Mouse (Mus musculus) ES-Bruce4 (cell line): Measurements from ENCODE around the gene Chm. TPM values are rescaled to one million over a fixed set of nuclear protein-coding genes. Genes with fewer than 3 reads are reported as not detected.

Experiments used
- H3K27ac ChIP-seq: 2 replicates; pipeline ENCODE4 v1.5.1; 2012; ENCODE audit warnings: low read length, inconsistent platforms; ENCODE audit not compliant: insufficient read depth
- H3K27me3 ChIP-seq: 2 replicates; pipeline ENCODE4 v1.6.1; 2012; ENCODE audit warnings: mild to moderate bottlenecking, low read length, inconsistent platforms; ENCODE audit not compliant: control insufficient read depth, poor library complexity, insufficient read depth, severe bottlenecking
- H3K36me3 ChIP-seq: 2 replicates; pipeline ENCODE4 v1.6.1; 2012; ENCODE audit warnings: inconsistent platforms, mild to moderate bottlenecking, low read length, moderate library complexity; ENCODE audit not compliant: control insufficient read depth, poor library complexity, insufficient read depth, severe bottlenecking
- H3K4me1 ChIP-seq: one replicate; pipeline ENCODE4 v1.8.1; 2011; ENCODE audit warnings: low read length; ENCODE audit not compliant: control insufficient read depth, insufficient read depth
- H3K4me3 ChIP-seq: 2 replicates; pipeline ENCODE4 v1.5.1; 2011; ENCODE audit warnings: low read depth, mild to moderate bottlenecking, low read length
- H3K9ac ChIP-seq: 2 replicates; pipeline ENCODE4 v1.6.1; 2012; ENCODE audit warnings: low read depth, mild to moderate bottlenecking, inconsistent platforms; ENCODE audit not compliant: poor library complexity, severe bottlenecking
- H3K9me3 ChIP-seq: replicated peaks from 2 replicates; pipeline ENCODE4 v1.6.1; 2012; ENCODE audit warnings: mild to moderate bottlenecking, low read length, inconsistent platforms; ENCODE audit not compliant: control insufficient read depth, poor library complexity, insufficient read depth, severe bottlenecking
- CTCF ChIP-seq: IDR thresholded peaks from one replicate; pipeline ENCODE4 v1.8.1; 2011; ENCODE audit warnings: low read depth, low read length
- EP300 ChIP-seq: IDR thresholded peaks from 2 replicates; pipeline ENCODE4 v1.6.1; 2011; ENCODE audit warnings: low read depth, low read length; ENCODE audit not compliant: insufficient read depth
- POLR2A ChIP-seq: IDR thresholded peaks from one replicate; pipeline ENCODE4 v1.8.1; 2011; ENCODE audit warnings: low read length; ENCODE audit not compliant: insufficient read depth
- polyA plus RNA-seq: library from polyadenylated mRNA; stranded (reverse); fragments of >200 nt; gene quantifications from 2 replicates; pipeline ENCODE4 v1.2.4, GENCODE M21; 2011; ENCODE audit warnings: low read depth; ENCODE audit not compliant: missing spikeins, insufficient read depth, insufficient read length

Gene Chm
- polyA plus RNA-seq, 1 experiment, result 47.8 TPM

DNA sequence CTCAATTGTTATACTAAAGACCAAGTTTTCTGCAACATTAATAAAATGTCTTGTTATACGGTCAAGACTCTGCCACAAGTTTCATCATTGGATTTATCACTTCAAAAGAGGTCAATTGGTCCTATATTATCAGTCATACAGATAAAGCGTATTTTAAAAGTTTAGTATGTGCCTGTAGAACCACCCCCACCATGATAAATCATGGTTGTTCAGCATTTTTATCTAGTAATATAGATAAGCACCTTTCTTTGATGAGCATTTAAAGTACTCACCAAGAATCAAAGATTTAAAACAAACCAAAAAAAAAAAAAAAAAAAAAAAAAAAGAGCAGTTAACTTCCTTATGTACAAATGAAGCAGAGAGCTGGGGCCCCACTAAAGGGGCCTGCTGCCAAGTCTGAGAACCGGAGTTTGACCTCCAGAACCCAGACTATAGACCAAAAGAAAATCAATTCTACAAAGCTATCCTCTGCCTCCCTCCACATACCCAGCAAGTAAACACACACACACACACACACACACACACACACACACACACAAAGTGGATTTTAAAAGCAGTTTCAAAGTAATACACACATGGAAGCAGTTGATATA, 25.0 kb downstream of the Chm start:
- no peak for TF ChIP-seq POLR2A
- no peak for TF ChIP-seq EP300
- no peak for TF ChIP-seq CTCF
- Histone ChIP-seq H3K36me3 (no peaks in the 10 kb centered on the region), H3K4me1 (no peaks in the 10 kb centered on the region), H3K27ac (no peak overlapping the region), H3K27me3 (no peaks in the 10 kb centered on the region), H3K9ac (no peak overlapping the region), H3K4me3 (no peak overlapping the region), H3K9me3 (no peaks in the 10 kb centered on the region)

DNA sequence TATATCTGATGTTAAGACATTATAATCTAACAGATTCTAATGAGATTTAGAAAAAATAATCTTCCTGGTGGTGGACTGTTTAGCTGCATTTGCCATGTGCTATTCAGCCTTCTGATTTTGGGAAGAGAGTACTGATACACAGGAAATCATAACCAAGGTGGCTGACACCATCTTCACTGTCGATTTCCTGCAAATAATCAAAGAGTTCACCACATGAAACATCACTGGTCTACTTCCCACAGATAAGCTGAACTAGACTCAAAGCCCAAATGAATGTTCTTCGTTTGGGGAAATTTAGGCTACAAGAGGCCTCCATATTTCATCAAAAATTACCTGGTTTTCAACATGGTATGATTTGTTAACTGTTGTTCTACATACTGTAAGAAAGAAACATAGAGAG, 101.1 kb downstream of the Chm start:
- no peaks in the 10 kb centered on the region for H3K9me3 ChIP-seq
- no peak overlapping the region for H3K27ac ChIP-seq
- no peaks in the 10 kb centered on the region for H3K4me1 ChIP-seq
- no peak overlapping the region for H3K4me3 ChIP-seq
- TF ChIP-seq POLR2A (no peak), CTCF (no peak), EP300 (no peak)
- no peaks in the 10 kb centered on the region for H3K36me3 ChIP-seq
- H3K27me3 ChIP-seq, result no peaks in the 10 kb centered on the region
- H3K9ac ChIP-seq, result no peak overlapping the region

DNA sequence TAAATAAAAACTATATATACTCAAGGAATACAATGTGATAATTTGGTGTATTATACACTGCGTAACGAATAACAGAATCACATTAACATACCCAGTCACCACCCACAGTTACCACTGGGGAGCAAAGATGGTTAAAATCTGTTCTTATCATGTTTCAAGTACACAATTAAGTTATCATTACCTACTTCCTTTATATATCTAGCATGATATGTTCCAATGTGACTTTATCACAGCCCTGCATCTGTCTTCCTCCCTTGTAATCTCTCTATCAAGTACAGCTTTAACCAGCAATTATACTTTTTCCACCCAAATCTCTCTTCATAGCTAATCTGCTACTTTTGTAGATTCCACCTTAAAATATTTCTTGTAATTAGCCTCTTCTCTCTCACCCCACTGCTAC, 109.3 kb downstream of the Chm start:
- Histone ChIP-seq H3K9ac (no peak overlapping the region), H3K27me3 (no peaks in the 10 kb centered on the region), H3K9me3 (no peaks in the 10 kb centered on the region), H3K27ac (no peak overlapping the region), H3K4me3 (no peak overlapping the region), H3K4me1 (no peaks in the 10 kb centered on the region), H3K36me3 (no peaks in the 10 kb centered on the region)
- TF ChIP-seq CTCF, result no peak
- TF ChIP-seq POLR2A, result no peak
- TF ChIP-seq EP300, result no peak

DNA sequence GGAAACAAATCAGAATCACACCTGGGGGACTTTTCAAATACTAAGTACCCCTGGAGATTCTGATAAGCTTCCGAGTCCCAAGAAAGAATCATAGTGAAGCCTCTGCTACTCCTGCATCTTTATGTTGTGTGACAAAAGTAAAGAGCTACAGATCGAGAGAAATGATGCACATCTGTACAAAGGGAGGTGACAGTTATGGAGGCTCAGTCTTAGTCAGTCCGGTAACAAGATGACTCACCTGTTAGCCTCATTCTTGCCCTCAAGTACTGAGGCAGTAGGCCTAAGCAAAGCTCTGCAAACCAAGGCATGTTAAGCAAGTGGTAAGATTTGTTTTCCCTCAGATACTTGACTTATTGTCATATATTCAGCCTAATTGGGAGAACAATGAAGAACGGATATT, 110.5 kb downstream of the Chm start:
- no peak for TF ChIP-seq EP300
- no peak for TF ChIP-seq CTCF
- no peak for TF ChIP-seq POLR2A
- Histone ChIP-seq H3K4me3 (no peak overlapping the region), H3K27ac (no peak overlapping the region), H3K36me3 (no peaks in the 10 kb centered on the region), H3K27me3 (no peaks in the 10 kb centered on the region), H3K9ac (no peak overlapping the region), H3K9me3 (no peaks in the 10 kb centered on the region), H3K4me1 (no peaks in the 10 kb centered on the region)

GRCm38 (mm10) chrX:113003621-113004020, 181.7 kb downstream of the Chm start:
- TF ChIP-seq EP300 (no peak), POLR2A (no peak), CTCF (no peak)
- Histone ChIP-seq H3K27ac (no peak overlapping the region), H3K9me3 (no peaks in the 10 kb centered on the region), H3K36me3 (no peaks in the 10 kb centered on the region), H3K4me3 (no peak overlapping the region), H3K9ac (no peak overlapping the region), H3K27me3 (no peaks in the 10 kb centered on the region), H3K4me1 (no peaks in the 10 kb centered on the region)

DNA sequence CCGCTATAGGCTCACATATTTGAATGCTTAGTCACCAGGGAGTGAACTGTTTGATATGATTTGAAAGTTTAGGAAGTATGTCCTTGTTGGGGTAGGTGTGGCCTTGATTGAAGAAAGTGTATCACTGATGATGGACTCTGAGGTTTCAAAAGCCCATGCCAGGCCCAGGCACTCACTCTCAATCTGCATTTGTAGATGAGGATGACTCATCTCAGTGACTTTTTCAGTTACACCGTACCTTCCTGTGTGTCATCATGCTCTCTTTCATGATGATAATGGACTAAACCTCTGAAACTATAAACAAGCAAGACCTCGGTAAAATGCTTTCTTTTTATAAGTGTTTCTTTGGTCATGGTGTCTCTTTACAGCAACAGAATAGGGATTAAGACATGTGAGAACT, 183.1 kb downstream of the Chm start:
- no peak for TF ChIP-seq POLR2A
- TF ChIP-seq EP300, result no peak
- TF ChIP-seq CTCF, result no peak
- Histone ChIP-seq H3K9me3 (no peaks in the 10 kb centered on the region), H3K36me3 (no peaks in the 10 kb centered on the region), H3K27ac (no peak overlapping the region), H3K27me3 (no peaks in the 10 kb centered on the region), H3K9ac (no peak overlapping the region), H3K4me1 (no peaks in the 10 kb centered on the region), H3K4me3 (no peak overlapping the region)

Other genes starting within 250 kb of the Chm start
- gene Dach2, start 112.0 kb upstream of the Chm start, polyA plus RNA-seq, result 0.58 and 0.63 TPM in 2 replicates